Mouse (Mus musculus): ENCODE data around the gene Asb6. TPM values are rescaled to one million over a fixed set of nuclear protein-coding genes. Genes with fewer than 3 reads are reported as not detected.

The Asb6 gene
- 30.0 and 32.4 TPM in 2 replicates for polyA plus RNA-seq (2011; ENCODE audit: insufficient read depth, insufficient read length, low replicate concordance, missing spikeins)

DNA sequence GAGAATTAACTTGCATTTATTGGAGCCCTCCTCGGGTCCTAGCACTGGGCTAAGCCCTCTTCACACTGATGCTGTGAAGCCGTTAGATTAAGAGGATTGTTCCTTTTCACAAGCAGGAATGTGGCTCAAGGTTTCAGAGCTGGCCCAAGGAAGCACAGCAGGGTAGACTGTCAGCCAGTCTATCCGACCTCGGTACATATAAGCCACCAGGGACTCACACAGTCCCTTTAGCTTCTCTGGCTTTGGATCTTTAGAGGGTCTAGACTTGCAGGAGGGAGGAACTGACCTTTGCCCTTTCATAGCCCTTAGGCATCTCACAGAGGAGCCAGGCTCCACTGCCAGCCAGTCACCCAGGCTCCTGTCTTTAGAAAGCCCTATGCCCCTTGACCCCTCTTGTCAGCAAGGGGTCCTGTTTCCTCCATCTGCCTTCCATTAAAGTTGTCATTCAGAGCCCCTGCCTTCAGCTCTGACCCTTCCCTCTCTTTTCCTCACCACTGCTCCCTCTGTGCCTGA, at the start of gene Asb6:
Asb6 (minus strand) TSS at position 51 of the 513 bp plus-strand sequence.
- WGBS: 75% methylated on average over 4 of the region's 4 CpGs
- Histone ChIP-seq H3K4me1 (ENCODE audit: control insufficient read depth, insufficient read depth, low read length) (peaks cover 5% of the 10 kb centered on the region), H3K4me3 (replicated peaks; ENCODE audit: control insufficient read depth, low read depth, low read length) (no peak within 1 kb of the TSS), H3K27ac (ENCODE audit: control insufficient read depth, insufficient read depth, low read depth, low read length, poor library complexity) (no peak within 1 kb of the TSS)
- TF ChIP-seq POLR2A (IDR thresholded peaks at IDR 0.05; ENCODE audit: borderline replicate concordance, control insufficient read depth, low read depth, low read length) (no peak), CTCF (IDR thresholded peaks at IDR 0.05; ENCODE audit: control insufficient read depth, insufficient read depth, low read length) (no peak)

DNA sequence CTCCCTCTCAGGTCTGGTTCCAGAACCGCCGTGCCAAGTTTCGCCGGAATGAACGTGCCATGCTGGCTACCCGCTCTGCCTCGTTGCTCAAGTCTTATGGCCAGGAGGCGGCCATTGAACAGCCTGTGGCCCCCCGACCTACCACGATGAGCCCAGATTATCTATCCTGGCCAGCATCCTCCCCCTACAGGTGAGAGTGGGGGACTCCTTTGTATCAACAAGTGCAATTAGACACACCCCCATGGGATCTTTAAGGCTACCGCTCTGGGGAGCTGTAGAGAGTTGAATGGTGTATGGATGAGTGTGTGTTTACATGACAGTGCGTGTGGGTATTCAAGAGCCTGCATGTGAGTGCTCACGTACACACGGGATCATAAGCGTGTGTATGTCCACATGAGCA, 49.3 kb upstream of the Asb6 start:
- TF ChIP-seq POLR2A (IDR thresholded peaks at IDR 0.05; ENCODE audit: borderline replicate concordance, control insufficient read depth, low read depth, low read length) (no peak), CTCF (IDR thresholded peaks at IDR 0.05; ENCODE audit: control insufficient read depth, insufficient read depth, low read length) (no peak)
- Histone ChIP-seq H3K4me1 (ENCODE audit: control insufficient read depth, insufficient read depth, low read length) (no peaks in the 10 kb centered on the region), H3K4me3 (replicated peaks; ENCODE audit: control insufficient read depth, low read depth, low read length) (no peak overlapping the region), H3K27ac (ENCODE audit: control insufficient read depth, insufficient read depth, low read depth, low read length, poor library complexity) (no peak overlapping the region)
- WGBS: 90% methylated on average over 15 of the region's 15 CpGs

DNA sequence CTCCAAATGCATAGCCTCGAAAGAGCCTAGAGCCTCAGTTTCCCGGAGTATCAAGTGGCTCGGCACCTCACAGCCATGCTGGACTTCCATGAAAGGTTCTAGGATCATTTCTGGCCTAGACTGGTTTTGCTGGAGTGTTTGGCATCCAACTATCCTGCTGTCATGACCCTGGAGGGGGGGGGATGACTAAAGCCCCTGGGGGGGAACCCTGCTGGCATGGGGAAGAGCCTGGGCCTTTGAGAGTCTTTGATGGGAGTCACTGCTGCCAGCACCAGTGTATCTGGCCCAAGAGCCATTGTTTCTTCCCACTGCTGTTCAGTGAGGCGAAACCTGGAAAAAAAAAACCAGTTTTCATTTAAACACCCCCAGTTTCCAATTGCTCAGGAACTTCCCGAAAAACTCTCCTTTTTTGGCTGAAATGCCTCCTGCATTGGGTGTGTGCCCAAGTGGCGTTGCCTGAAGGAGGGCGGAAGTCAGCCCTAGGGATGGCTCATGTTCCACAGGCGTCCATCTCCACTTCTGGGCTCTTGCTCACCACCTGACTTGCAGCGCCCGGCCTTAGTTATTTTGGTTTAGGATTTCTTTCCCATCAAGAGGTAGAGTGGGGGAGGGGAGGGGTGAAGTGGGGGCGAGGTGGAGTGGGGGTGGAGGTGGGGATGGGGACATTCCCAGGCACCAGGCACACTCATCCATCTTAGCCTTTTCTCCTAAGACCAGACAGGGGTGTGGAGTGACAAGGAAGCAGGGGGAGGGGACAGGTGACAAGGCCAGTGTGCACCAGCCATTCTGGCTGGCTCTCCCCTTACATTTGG, 45.7 kb upstream of the Asb6 start:
- 72% methylated on average over 11 of the region's 11 CpGs for WGBS

DNA sequence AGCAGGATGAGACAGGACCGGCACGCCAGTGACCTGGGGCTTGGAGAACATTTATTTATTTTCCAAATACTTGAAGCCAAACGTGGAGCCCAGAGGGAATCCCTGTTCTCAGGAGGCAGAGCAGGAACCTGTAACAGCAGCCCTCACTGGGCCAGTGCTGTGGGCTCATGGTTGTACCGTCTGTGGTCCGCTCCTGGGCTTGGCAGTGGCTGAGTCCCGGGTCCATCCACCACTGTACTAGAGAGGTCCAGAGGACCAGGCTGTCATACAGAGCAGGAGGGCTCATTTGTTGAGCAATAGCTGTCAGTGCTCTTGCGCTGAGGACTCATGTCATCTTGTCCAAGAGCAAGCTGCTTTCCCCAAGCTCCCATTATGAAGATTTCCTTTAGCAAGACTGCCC, 45.0 kb upstream of the Asb6 start:
- Histone ChIP-seq H3K4me3 (replicated peaks; ENCODE audit: control insufficient read depth, low read depth, low read length) (no peak overlapping the region), H3K4me1 (ENCODE audit: control insufficient read depth, insufficient read depth, low read length) (no peaks in the 10 kb centered on the region), H3K27ac (ENCODE audit: control insufficient read depth, insufficient read depth, low read depth, low read length, poor library complexity) (no peak overlapping the region)
- TF ChIP-seq CTCF (IDR thresholded peaks at IDR 0.05; ENCODE audit: control insufficient read depth, insufficient read depth, low read length): no peak
- no peak for TF ChIP-seq POLR2A (IDR thresholded peaks at IDR 0.05; ENCODE audit: borderline replicate concordance, control insufficient read depth, low read depth, low read length)
- WGBS: 79% methylated on average over 7 of the region's 7 CpGs

More for the DNA sequence above, 45.7 kb upstream of the Asb6 start:
- Histone ChIP-seq H3K27ac (ENCODE audit: control insufficient read depth, insufficient read depth, low read depth, low read length, poor library complexity) (no peak overlapping the region), H3K4me1 (ENCODE audit: control insufficient read depth, insufficient read depth, low read length) (no peaks in the 10 kb centered on the region), H3K4me3 (replicated peaks; ENCODE audit: control insufficient read depth, low read depth, low read length) (no peak overlapping the region)
- TF ChIP-seq POLR2A (IDR thresholded peaks at IDR 0.05; ENCODE audit: borderline replicate concordance, control insufficient read depth, low read depth, low read length) (no peak), CTCF (IDR thresholded peaks at IDR 0.05; ENCODE audit: control insufficient read depth, insufficient read depth, low read length) (no peak)

DNA sequence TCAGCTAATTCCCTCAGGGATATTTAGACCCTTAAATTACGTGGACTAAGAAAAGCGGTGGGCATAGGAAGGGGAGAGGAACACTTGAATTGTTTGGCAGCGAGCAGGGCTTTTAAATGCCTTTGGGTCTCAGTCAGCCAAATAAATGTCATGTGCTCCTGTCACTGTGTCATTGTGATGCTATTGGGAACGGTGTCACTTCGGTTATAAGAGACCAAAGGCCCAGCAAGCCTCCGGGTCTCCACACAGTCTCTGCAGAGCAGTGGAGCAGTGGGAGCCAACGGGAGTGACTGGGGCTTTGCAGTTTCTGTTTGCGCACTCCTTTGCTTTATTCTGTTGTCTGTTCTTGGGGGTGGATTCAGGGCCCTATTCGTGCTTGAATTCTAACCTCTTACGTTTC, 44.3 kb upstream of the Asb6 start:
- no peaks in the 10 kb centered on the region for H3K4me1 ChIP-seq (ENCODE audit: control insufficient read depth, insufficient read depth, low read length)
- no peak overlapping the region for H3K27ac ChIP-seq (ENCODE audit: control insufficient read depth, insufficient read depth, low read depth, low read length, poor library complexity)
- TF ChIP-seq CTCF (IDR thresholded peaks at IDR 0.05; ENCODE audit: control insufficient read depth, insufficient read depth, low read length) (no peak), POLR2A (IDR thresholded peaks at IDR 0.05; ENCODE audit: borderline replicate concordance, control insufficient read depth, low read depth, low read length) (no peak)
- H3K4me3 ChIP-seq (replicated peaks; ENCODE audit: control insufficient read depth, low read depth, low read length): no peak overlapping the region
- WGBS: 73% methylated on average over 10 of the region's 10 CpGs

DNA sequence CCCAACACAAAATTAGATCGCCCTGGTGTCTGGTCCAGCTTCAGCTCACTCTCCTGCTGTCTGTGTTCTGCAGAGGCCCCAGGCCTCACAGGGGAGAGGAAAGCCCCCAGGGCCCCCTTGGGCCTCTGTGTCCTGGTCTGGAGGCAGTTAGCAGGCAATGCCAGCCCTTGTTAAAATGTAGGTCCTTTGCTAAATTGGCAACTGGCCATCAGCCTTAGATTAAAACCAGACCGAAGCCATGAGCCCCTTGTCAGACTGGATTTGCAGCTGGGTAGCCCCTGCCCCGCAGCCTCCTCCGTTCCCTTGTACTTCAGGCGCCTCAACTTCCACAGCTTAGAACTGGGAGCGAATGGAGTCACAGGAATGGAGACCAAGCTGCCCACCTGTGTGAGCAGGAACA, 42.5 kb upstream of the Asb6 start:
- Histone ChIP-seq H3K27ac (ENCODE audit: control insufficient read depth, insufficient read depth, low read depth, low read length, poor library complexity) (no peak overlapping the region), H3K4me1 (ENCODE audit: control insufficient read depth, insufficient read depth, low read length) (no peaks in the 10 kb centered on the region), H3K4me3 (replicated peaks; ENCODE audit: control insufficient read depth, low read depth, low read length) (no peak overlapping the region)
- no peak for TF ChIP-seq POLR2A (IDR thresholded peaks at IDR 0.05; ENCODE audit: borderline replicate concordance, control insufficient read depth, low read depth, low read length)
- no peak for TF ChIP-seq CTCF (IDR thresholded peaks at IDR 0.05; ENCODE audit: control insufficient read depth, insufficient read depth, low read length)
- WGBS: 81% methylated on average over 6 of the region's 6 CpGs

DNA sequence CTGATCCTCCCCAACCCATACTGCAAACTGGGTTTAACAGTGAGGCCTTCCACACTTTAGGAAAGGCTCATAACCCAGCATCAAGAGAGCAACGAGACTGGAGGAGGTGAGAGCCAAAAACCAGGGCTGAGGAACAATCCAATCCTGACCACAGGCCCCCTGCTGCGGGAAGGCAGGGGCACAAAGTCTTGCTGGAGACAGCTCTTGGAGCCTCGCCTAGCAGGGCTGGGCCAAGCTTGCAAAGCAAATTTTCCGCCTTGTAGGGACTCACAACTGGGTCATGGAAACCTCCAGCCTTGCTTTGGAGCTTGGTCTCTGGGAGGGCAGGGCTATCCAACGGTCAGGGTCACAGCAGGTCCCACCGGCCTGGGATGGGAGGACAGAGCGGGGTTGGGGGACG, 40.7 kb upstream of the Asb6 start:
- Histone ChIP-seq H3K27ac (ENCODE audit: control insufficient read depth, insufficient read depth, low read depth, low read length, poor library complexity) (no peak overlapping the region), H3K4me1 (ENCODE audit: control insufficient read depth, insufficient read depth, low read length) (no peaks in the 10 kb centered on the region), H3K4me3 (replicated peaks; ENCODE audit: control insufficient read depth, low read depth, low read length) (no peak overlapping the region)
- TF ChIP-seq CTCF (IDR thresholded peaks at IDR 0.05; ENCODE audit: control insufficient read depth, insufficient read depth, low read length) (no peak), POLR2A (IDR thresholded peaks at IDR 0.05; ENCODE audit: borderline replicate concordance, control insufficient read depth, low read depth, low read length) (no peak)
- WGBS: 72% methylated on average over 8 of the region's 8 CpGs

DNA sequence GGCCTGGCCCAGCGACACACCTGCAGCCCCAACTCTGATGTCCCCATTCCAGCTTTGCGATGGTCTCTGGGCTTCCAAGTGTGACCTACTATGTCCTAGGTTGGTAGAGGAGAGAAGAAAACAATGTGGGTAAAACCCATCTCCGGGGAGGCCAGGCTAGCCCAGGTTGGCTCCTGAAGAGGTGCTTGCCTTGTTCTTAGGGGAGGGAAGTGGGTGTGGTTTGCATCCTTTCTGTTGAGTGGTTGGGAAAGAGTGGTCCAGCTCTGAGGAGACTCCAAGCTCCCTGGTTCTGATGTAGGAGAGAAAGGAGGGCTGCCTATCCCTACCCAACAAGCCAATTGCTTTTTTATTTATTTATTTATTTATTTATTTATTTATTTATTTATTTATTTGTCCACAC, 35.3 kb upstream of the Asb6 start:
- Histone ChIP-seq H3K4me3 (replicated peaks; ENCODE audit: control insufficient read depth, low read depth, low read length) (no peak overlapping the region), H3K4me1 (ENCODE audit: control insufficient read depth, insufficient read depth, low read length) (no peaks in the 10 kb centered on the region), H3K27ac (ENCODE audit: control insufficient read depth, insufficient read depth, low read depth, low read length, poor library complexity) (no peak overlapping the region)
- WGBS: 66% methylated on average over 3 of the region's 3 CpGs
- TF ChIP-seq POLR2A (IDR thresholded peaks at IDR 0.05; ENCODE audit: borderline replicate concordance, control insufficient read depth, low read depth, low read length): no peak
- no peak for TF ChIP-seq CTCF (IDR thresholded peaks at IDR 0.05; ENCODE audit: control insufficient read depth, insufficient read depth, low read length)
